Mouse (Mus musculus) midbrain, embryonic 16.5 days (tissue): ENCODE results near the gene Vgll4. TPM values are rescaled to one million over a fixed set of nuclear protein-coding genes. Genes with fewer than 3 reads are reported as not detected.

Experiments
- ATAC-seq: fragments of 200-750 bp; cut with Nextera tagmentation; 2 replicates; pipeline ENCODE4 v1.8.0; 2017; ENCODE audit warnings: moderate TSS enrichment
- H3K27ac ChIP-seq: fragments of 300-500 bp; sonication (generic); 2 replicates; pipeline ENCODE4 v1.5.1; 2014; ENCODE audit warnings: mild to moderate bottlenecking, low read length, mixed read lengths
- H3K27me3 ChIP-seq: fragments of 300-500 bp; sonication (generic); 2 replicates; pipeline ENCODE4 v1.6.1; 2014; ENCODE audit warnings: low read depth, low read length, mixed read lengths; ENCODE audit not compliant: control insufficient read depth, insufficient read depth
- H3K36me3 ChIP-seq: fragments of 300-500 bp; sonication (generic); 2 replicates; pipeline ENCODE4 v1.6.1; 2014; ENCODE audit warnings: mild to moderate bottlenecking, low read length, moderate library complexity, mixed read lengths; ENCODE audit not compliant: control insufficient read depth, insufficient read depth
- H3K4me1 ChIP-seq: fragments of 300-500 bp; sonication (generic); 2 replicates; pipeline ENCODE4 v1.6.1; 2014; ENCODE audit warnings: mild to moderate bottlenecking, low read length, mixed read lengths; ENCODE audit not compliant: control insufficient read depth, insufficient read depth
- H3K4me2 ChIP-seq: fragments of 300-500 bp; sonication (generic); 2 replicates; pipeline ENCODE4 v1.6.1; 2014; ENCODE audit warnings: mild to moderate bottlenecking, low read length, mixed read lengths
- H3K4me3 ChIP-seq: fragments of 300-500 bp; sonication (generic); 2 replicates; pipeline ENCODE4 v1.5.1; 2014; ENCODE audit warnings: low read depth, mild to moderate bottlenecking, low read length, moderate library complexity, mixed read lengths
- H3K9ac ChIP-seq: fragments of 300-500 bp; sonication (generic); 2 replicates; pipeline ENCODE4 v1.6.1; 2014; ENCODE audit warnings: low read depth, low read length, mixed read lengths
- H3K9me3 ChIP-seq: fragments of 300-500 bp; sonication (generic); replicated peaks from 2 replicates; pipeline ENCODE4 v1.6.1; 2014; ENCODE audit warnings: mild to moderate bottlenecking, low read length, mixed read lengths; ENCODE audit not compliant: control insufficient read depth, poor library complexity, severe bottlenecking
- WGBS: fragments of 180-500 bp; shearing (Covaris S2); extraction: QIAGEN DNeasy Blood & Tissue Kit; methylation state at CpG from one replicate; pipeline ENCODE4 v1.1.7; 2014; 5-methylcytosine and 5-hydroxymethylcytosine counted together
- polyA plus RNA-seq: library from polyadenylated mRNA; unstranded; fragments of >200 nt; fragmentation: Nextera tagmentation; extraction: Ambion mirVana; gene quantifications from 2 replicates; pipeline ENCODE4 v1.2.1, GENCODE M21; 2015

The Vgll4 gene
- polyA plus RNA-seq, 1 experiment from 2014 or later: 51.0 TPM

GRCm38 (mm10) chr6:114936941-114937313 lies 32.9 kb downstream of the Vgll4 start:
- no peaks in the 10 kb centered on the region for H3K36me3 ChIP-seq
- H3K9ac ChIP-seq: no peak overlapping the region
- no peak overlapping the region for H3K27ac ChIP-seq
- no peaks in the 10 kb centered on the region; the same call in 1 of the 2 replicates for H3K9me3 ChIP-seq
- H3K4me2 ChIP-seq: no peak overlapping the region
- WGBS: 72% methylated on average over 5 of the region's 5 CpGs
- H3K4me3 ChIP-seq: no peak overlapping the region
- no peaks in the 10 kb centered on the region for H3K27me3 ChIP-seq
- ATAC-seq: no peak
- H3K4me1 ChIP-seq: no peaks in the 10 kb centered on the region

DNA sequence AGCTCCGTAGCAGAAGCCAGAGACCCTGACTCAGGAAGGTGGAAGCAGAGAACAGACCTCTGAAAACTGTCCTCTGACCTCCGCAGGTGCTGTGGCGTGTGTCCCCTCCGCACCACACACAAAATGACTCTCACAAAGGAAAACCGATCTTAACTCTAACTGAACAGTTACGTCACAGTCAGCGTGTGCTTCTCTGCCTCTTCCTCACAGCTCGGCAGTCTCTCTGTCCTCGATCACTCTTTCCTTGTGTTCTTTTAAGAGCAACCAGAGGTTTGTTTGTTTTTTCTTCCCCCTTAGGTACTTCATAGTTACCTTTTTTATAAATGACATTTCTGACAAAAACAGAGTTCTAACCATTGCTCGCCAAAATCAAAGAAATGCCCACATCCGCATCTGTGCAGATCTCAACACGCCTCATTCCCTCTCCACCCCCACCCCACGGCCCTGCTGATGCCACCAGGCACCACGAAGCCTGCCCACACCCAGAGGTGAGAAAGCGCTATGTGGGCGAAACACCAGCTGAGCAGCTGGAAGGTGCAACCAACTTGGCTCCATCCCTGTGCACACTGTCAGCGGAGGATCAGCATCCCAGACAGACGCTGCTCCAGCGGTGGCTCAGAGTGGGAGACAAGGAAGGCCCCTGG lies 33.4 kb downstream of the Vgll4 start:
- Histone ChIP-seq H3K36me3 (no peaks in the 10 kb centered on the region), H3K4me3 (no peak overlapping the region), H3K27me3 (no peaks in the 10 kb centered on the region), H3K9me3 (no peaks in the 10 kb centered on the region; the same call in 1 of the 2 replicates), H3K4me2 (no peak overlapping the region), H3K4me1 (0 out of 2 replicates have a peak, but pooled peaks cover under 1% of the 10 kb centered on the region), H3K9ac (no peak overlapping the region), H3K27ac (no peak overlapping the region)
- WGBS: 85% methylated on average over 19 of the region's 19 CpGs
- no peak for ATAC-seq

DNA sequence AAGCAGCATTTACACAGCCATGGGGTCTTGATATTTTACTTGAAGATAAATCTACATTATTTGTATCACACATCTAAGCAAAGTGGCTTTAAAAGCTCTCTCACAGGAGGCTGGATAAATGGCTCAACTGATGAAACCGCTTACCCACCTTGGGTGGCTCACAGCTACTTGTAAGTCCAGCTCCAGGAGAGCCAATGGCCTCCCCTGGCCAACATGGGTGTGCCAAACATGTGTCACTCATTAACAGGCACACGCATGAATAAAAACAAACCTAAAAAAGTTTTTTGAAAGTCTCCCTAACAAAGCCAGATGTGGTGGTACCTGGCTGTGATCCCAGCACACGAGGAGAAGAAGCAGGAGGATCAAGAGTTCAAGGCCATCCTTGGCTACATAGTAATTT lies 34.4 kb downstream of the Vgll4 start:
- Histone ChIP-seq H3K9ac (no peak overlapping the region), H3K36me3 (no peaks in the 10 kb centered on the region), H3K27ac (no peak overlapping the region), H3K4me3 (no peak overlapping the region), H3K9me3 (no peaks in the 10 kb centered on the region; the same call in 1 of the 2 replicates), H3K4me2 (no peak overlapping the region), H3K4me1 (0 out of 2 replicates have a peak, but pooled peaks cover 2% of the 10 kb centered on the region), H3K27me3 (no peaks in the 10 kb centered on the region)
- WGBS: 88% methylated on average over 3 of the region's 3 CpGs
- no peak for ATAC-seq

GRCm38 (mm10) chr6:114934045-114934444 lies 35.7 kb downstream of the Vgll4 start:
- H3K36me3 ChIP-seq: no peaks in the 10 kb centered on the region
- H3K4me1 ChIP-seq: peaks cover 2% of the 10 kb centered on the region; the same call in 1 of the 2 replicates
- no peak overlapping the region for H3K4me3 ChIP-seq
- H3K27me3 ChIP-seq: no peaks in the 10 kb centered on the region
- H3K27ac ChIP-seq: no peak overlapping the region
- H3K9ac ChIP-seq: no peak overlapping the region
- no peak for ATAC-seq
- no peak overlapping the region for H3K4me2 ChIP-seq
- 82% methylated on average over 11 of the region's 11 CpGs for WGBS
- H3K9me3 ChIP-seq: no peaks in the 10 kb centered on the region; the same call in 1 of the 2 replicates

DNA sequence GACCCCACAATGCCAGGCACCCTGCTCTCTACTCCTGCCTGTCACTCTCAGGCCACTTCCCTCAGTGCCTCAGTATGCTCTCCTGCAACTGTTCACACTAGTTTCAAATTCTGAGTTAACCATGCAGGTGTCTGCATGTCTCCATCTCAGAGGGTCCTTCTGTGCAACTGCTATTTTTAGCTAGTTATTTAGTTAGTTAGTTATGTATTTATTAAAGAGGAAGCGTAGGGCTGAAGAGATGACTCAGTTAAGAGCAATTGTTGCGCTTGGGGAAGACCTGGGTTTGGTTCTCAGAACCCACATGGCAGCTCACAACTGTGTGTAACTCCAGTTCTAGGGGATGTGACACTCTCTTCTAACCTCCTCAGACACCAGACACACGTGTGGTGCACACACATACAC lies 36.8 kb downstream of the Vgll4 start:
- H3K4me1 ChIP-seq: peaks cover 2% of the 10 kb centered on the region; the same call in 1 of the 2 replicates
- H3K4me3 ChIP-seq: no peak overlapping the region
- ATAC-seq: no peak
- H3K9me3 ChIP-seq: no peaks in the 10 kb centered on the region; the same call in 1 of the 2 replicates
- no peaks in the 10 kb centered on the region for H3K27me3 ChIP-seq
- no peaks in the 10 kb centered on the region for H3K36me3 ChIP-seq
- H3K27ac ChIP-seq: no peak overlapping the region
- H3K9ac ChIP-seq: no peak overlapping the region
- 90% methylated on average over 3 of the region's 3 CpGs for WGBS
- H3K4me2 ChIP-seq: no peak overlapping the region

- Histone ChIP-seq H3K4me1 (peaks cover 2% of the 10 kb centered on the region; the same call in 1 of the 2 replicates), H3K4me3 (no peak overlapping the region), H3K36me3 (no peaks in the 10 kb centered on the region), H3K9ac (no peak overlapping the region), H3K27ac (no peak overlapping the region), H3K4me2 (no peak overlapping the region), H3K9me3 (no peaks in the 10 kb centered on the region; the same call in 1 of the 2 replicates), H3K27me3 (no peaks in the 10 kb centered on the region)
- WGBS: 81% methylated on average over 5 of the region's 5 CpGs
- ATAC-seq: no peak
Observed at GRCm38 (mm10) chr6:114932116-114932500, 37.7 kb downstream of the Vgll4 start.

DNA sequence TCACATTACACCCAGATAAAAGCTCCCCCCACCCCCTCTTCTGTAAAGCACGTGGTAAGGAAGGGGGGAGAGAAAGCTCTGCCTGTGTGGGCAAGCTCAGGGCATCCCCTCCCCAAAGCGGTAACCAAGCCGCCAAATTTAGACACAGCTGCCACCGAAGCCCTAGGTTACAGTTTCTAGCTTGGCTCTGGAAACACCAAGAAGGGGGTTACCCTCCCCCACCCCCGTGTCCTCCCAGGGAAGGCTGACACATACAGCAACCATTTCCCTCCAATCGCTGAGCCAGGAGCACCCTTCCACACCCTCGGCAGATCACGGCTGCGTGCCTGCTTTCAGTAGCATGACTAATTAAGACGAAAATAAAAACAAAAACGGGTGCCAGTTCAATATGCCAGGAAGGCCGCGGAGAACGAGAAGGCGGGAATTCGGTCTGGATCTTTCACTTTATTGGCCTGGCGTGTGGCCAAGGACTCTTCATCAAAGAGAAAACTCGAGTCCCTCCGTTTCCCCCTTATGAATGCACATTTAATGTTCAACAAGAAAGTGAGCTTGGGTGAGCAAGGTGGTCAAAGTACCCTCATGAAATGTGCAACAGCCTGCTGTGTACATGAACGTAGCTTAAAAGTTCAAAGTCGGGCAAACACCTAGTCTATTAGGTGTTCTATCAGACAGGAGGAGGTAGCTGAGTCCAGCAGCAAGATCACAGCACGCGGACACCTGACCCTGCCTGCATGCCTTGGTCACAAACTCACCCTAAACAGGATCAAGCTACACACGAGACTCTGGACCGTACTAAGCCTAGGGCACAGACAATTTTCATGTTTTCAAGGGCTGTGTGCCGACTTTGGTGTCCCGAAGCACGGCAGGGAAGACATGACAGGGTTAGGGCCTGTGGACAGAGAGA lies 38.3 kb downstream of the Vgll4 start:
- no peak overlapping the region for H3K4me3 ChIP-seq
- 54% methylated on average over 28 of the region's 28 CpGs for WGBS
- 0 out of 2 replicates have a peak, but pooled peaks have one; percentile 15 for ATAC-seq
- H3K36me3 ChIP-seq: no peaks in the 10 kb centered on the region
- no peaks in the 10 kb centered on the region; the same call in 1 of the 2 replicates for H3K9me3 ChIP-seq
- H3K27me3 ChIP-seq: no peaks in the 10 kb centered on the region
- peak overlapping the region; percentile 23; the same call in 1 of the 2 replicates for H3K9ac ChIP-seq
- peak overlapping the region; percentile 40 for H3K4me2 ChIP-seq
- no peak overlapping the region for H3K27ac ChIP-seq
- H3K4me1 ChIP-seq: peaks cover 2% of the 10 kb centered on the region; the same call in 1 of the 2 replicates

GRCm38 (mm10) chr6:114930646-114931045 lies 39.1 kb downstream of the Vgll4 start:
- Histone ChIP-seq H3K4me1 (peaks cover 2% of the 10 kb centered on the region; the same call in 1 of the 2 replicates), H3K4me3 (no peak overlapping the region), H3K27me3 (no peaks in the 10 kb centered on the region), H3K9me3 (no peaks in the 10 kb centered on the region; the same call in 1 of the 2 replicates), H3K9ac (peak overlapping the region; percentile 6; the same call in 1 of the 2 replicates), H3K36me3 (no peaks in the 10 kb centered on the region), H3K4me2 (no peak overlapping the region), H3K27ac (no peak overlapping the region)
- WGBS: 86% methylated on average over 8 of the region's 8 CpGs
- ATAC-seq: no peak
